Mouse (Mus musculus) ES-Bruce4 (cell line): ENCODE data around the gene Cers6. TPM values are rescaled to one million over a fixed set of nuclear protein-coding genes. Genes with fewer than 3 reads are reported as not detected.

ENCODE experiments used
- H3K27ac ChIP-seq: 2 replicates; pipeline ENCODE4 v1.5.1; 2012; ENCODE audit warnings: low read length, inconsistent platforms; ENCODE audit not compliant: insufficient read depth
- H3K27me3 ChIP-seq: 2 replicates; pipeline ENCODE4 v1.6.1; 2012; ENCODE audit warnings: mild to moderate bottlenecking, low read length, inconsistent platforms; ENCODE audit not compliant: control insufficient read depth, poor library complexity, insufficient read depth, severe bottlenecking
- H3K36me3 ChIP-seq: 2 replicates; pipeline ENCODE4 v1.6.1; 2012; ENCODE audit warnings: inconsistent platforms, mild to moderate bottlenecking, low read length, moderate library complexity; ENCODE audit not compliant: control insufficient read depth, poor library complexity, insufficient read depth, severe bottlenecking
- H3K4me1 ChIP-seq: one replicate; pipeline ENCODE4 v1.8.1; 2011; ENCODE audit warnings: low read length; ENCODE audit not compliant: control insufficient read depth, insufficient read depth
- H3K4me3 ChIP-seq: 2 replicates; pipeline ENCODE4 v1.5.1; 2011; ENCODE audit warnings: low read depth, mild to moderate bottlenecking, low read length
- H3K9ac ChIP-seq: 2 replicates; pipeline ENCODE4 v1.6.1; 2012; ENCODE audit warnings: low read depth, mild to moderate bottlenecking, inconsistent platforms; ENCODE audit not compliant: poor library complexity, severe bottlenecking
- H3K9me3 ChIP-seq: replicated peaks from 2 replicates; pipeline ENCODE4 v1.6.1; 2012; ENCODE audit warnings: mild to moderate bottlenecking, low read length, inconsistent platforms; ENCODE audit not compliant: control insufficient read depth, poor library complexity, insufficient read depth, severe bottlenecking
- CTCF ChIP-seq: IDR thresholded peaks from one replicate; pipeline ENCODE4 v1.8.1; 2011; ENCODE audit warnings: low read depth, low read length
- EP300 ChIP-seq: IDR thresholded peaks from 2 replicates; pipeline ENCODE4 v1.6.1; 2011; ENCODE audit warnings: low read depth, low read length; ENCODE audit not compliant: insufficient read depth
- POLR2A ChIP-seq: IDR thresholded peaks from one replicate; pipeline ENCODE4 v1.8.1; 2011; ENCODE audit warnings: low read length; ENCODE audit not compliant: insufficient read depth
- polyA plus RNA-seq: library from polyadenylated mRNA; stranded (reverse); fragments of >200 nt; gene quantifications from 2 replicates; pipeline ENCODE4 v1.2.4, GENCODE M21; 2011; ENCODE audit warnings: low read depth; ENCODE audit not compliant: missing spikeins, insufficient read depth, insufficient read length

Cers6 gene
- polyA plus RNA-seq, 1 experiment = 17.0 TPM

- H3K9ac ChIP-seq = no peak overlapping the region
- no peaks in the 10 kb centered on the region for H3K9me3 ChIP-seq
- TF ChIP-seq EP300 (no peak), POLR2A (no peak), CTCF (no peak)
- H3K4me1 ChIP-seq = no peaks in the 10 kb centered on the region
- H3K27ac ChIP-seq = no peak overlapping the region
- H3K36me3 ChIP-seq = no peaks in the 10 kb centered on the region
- H3K4me3 ChIP-seq = no peak overlapping the region
- no peaks in the 10 kb centered on the region for H3K27me3 ChIP-seq
Observed at GRCm38 (mm10) chr2:69061910-69062689, 200.9 kb downstream of the Cers6 start.

- Histone ChIP-seq H3K9me3 (no peaks in the 10 kb centered on the region), H3K27ac (no peak overlapping the region), H3K4me1 (no peaks in the 10 kb centered on the region), H3K27me3 (no peaks in the 10 kb centered on the region), H3K36me3 (no peaks in the 10 kb centered on the region), H3K4me3 (no peak overlapping the region), H3K9ac (no peak overlapping the region)
- TF ChIP-seq POLR2A = no peak
- no peak for TF ChIP-seq EP300
- no peak for TF ChIP-seq CTCF
Observed at GRCm38 (mm10) chr2:69064759-69065158, 203.5 kb downstream of the Cers6 start.

GRCm38 (mm10) chr2:69071440-69072235 lies 210.4 kb downstream of the Cers6 start:
- Histone ChIP-seq H3K9ac (no peak overlapping the region), H3K9me3 (no peaks in the 10 kb centered on the region), H3K36me3 (no peaks in the 10 kb centered on the region; the same call in 1 of the 2 replicates), H3K27me3 (no peaks in the 10 kb centered on the region), H3K27ac (no peak overlapping the region), H3K4me1 (no peaks in the 10 kb centered on the region), H3K4me3 (no peak overlapping the region)
- TF ChIP-seq CTCF (no peak), POLR2A (no peak), EP300 (no peak)

GRCm38 (mm10) chr2:69077189-69077588 lies 215.9 kb downstream of the Cers6 start:
- Histone ChIP-seq H3K4me3 (no peak overlapping the region), H3K9ac (no peak overlapping the region), H3K4me1 (no peaks in the 10 kb centered on the region), H3K27me3 (no peaks in the 10 kb centered on the region), H3K36me3 (no peaks in the 10 kb centered on the region), H3K27ac (no peak overlapping the region), H3K9me3 (no peaks in the 10 kb centered on the region)
- TF ChIP-seq POLR2A = no peak
- TF ChIP-seq CTCF = no peak
- no peak for TF ChIP-seq EP300

GRCm38 (mm10) chr2:69080760-69081159 lies 219.5 kb downstream of the Cers6 start:
- no peak for TF ChIP-seq EP300
- TF ChIP-seq CTCF = no peak
- TF ChIP-seq POLR2A = no peak
- H3K4me1 ChIP-seq = no peaks in the 10 kb centered on the region
- no peak overlapping the region for H3K27ac ChIP-seq
- H3K9ac ChIP-seq = no peak overlapping the region
- no peaks in the 10 kb centered on the region for H3K27me3 ChIP-seq
- no peaks in the 10 kb centered on the region for H3K9me3 ChIP-seq
- no peak overlapping the region for H3K4me3 ChIP-seq
- H3K36me3 ChIP-seq = no peaks in the 10 kb centered on the region
